Mouse (Mus musculus) gastrocnemius, postnatal 10 days (tissue): ENCODE data around the gene Rora. TPM values are rescaled to one million over a fixed set of nuclear protein-coding genes. Genes with fewer than 3 reads are reported as not detected.

Experiments used
- DNase-seq: peaks from one replicate; pipeline ENCODE4 v3.0.0; 2021; ENCODE audit warnings: mixed read lengths
- total RNA-seq, 2 experiments: library from RNA; stranded (reverse); gene quantifications; 2 replicates each; pipeline ENCODE4 v1.2.3; 2021

Gene Rora
- total RNA-seq, 2 experiments from 2014 or later: 56.0 to 63.5 TPM

DNA sequence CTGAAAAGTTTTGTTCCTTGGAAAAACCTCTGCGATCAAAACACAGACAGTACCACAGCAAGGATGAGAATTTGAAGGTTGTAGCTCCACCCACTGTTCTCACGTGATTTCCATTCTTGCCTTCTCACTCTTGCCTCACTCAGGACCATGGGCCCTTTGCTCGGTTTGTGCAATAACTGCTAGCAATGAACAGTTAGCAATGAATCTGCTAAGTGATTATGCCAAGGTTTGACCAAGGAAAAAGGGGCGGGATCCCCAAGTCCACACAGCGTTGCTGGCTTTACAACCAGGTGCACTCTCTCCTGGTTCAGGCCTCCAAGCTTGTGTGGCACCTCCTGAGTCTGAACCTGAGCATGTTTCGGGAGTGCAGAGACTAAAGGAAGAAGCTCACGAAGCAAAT, 576.3 kb downstream of the Rora start:
- DNase-seq: no peak

DNA sequence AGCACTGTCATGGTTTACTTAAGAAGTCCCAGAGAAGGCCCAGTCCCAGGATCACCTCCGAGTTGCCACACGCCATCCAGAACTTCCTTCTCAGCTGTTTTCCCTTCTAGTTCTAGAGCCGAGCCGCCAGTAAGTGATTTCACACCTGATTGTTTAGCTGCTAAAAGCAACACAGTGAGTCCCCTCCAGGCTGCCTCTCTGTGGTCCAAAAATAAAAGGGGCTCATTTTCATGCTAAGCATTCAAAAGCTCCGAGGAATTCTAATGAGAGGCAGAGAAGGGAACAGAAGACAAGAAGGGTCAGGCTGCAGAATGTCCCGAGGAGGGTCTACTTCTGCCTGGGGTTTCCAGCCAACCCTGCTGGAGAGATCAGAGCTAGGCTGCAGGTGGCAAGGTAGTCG, 580.9 kb downstream of the Rora start:
- DNase-seq: no peak

DNA sequence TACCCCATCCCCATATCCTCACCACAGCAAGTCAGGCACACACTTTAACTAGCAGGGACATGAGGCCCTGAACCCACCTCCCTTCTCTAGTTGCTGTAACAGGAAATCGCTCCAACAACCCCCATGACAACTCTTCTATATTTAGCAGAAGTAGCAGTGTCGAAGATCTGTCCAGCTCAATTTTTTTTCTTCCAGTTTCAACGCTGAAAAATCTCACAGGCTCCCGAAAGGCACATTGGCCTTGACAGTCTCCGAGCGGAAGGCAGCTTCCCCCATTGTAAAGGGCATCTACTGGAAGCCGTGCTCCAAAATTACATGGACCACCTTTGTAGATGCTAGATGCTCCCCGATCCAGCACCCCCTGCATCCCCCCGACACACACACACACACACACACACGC, 583.7 kb downstream of the Rora start:
- no peak for DNase-seq

DNA sequence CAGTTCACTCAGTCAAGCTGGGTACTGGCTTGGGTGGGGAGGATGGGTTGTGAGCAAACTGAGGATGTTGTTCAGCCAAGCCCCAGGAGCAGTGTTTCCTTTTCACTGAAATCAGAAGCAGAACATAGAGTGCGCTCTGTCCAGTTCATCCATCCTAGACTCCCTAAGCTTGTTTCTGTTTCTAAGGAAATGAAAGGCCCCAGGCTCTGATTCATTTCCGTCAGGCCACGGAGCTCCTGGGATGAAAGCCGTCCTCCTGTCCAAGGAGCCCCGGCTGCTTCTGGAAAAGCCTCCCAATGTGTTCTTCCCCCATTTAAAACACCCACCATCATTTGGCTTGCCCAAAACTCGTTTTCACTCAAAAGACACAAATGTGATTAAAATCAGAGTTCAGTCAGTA, 589.0 kb downstream of the Rora start:
- no peak for DNase-seq

DNA sequence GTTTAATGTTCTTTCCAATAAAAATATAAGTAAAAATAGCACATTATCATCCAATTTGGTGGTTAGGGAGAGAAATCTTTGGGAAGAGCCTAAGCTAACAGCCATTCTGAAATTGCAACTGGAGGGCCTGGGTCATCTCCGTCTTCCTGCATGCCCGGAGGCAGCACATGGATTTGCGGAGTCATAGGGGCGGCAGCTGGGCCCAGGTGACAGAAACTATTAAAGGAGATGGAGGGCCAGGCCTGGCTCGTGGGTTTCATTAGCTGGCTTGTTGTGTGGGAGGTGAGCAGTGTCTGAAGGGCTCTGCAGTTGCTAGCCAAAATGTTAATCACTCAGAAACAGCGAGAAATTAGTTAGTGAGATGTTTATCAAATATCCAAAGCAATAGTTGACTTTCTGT, 590.0 kb downstream of the Rora start:
- no peak for DNase-seq

DNA sequence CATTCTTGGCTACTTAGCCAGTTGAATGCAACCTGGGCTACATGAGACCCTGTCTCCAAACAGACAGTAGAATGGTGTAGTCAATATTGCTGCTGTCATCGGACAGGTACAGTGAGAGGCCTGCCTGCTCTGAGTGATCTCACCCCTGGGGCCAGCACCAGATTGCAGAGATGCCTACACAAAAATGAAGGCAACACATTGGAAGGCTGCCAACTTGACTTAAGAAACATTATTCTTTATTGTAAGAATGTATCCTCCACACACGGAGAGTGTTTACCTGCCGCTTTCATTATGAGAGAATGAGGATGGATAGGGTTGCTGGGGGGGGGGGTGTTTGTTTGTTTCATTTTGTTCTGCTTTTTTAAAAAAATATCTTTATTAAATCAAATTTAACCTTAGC, 592.6 kb downstream of the Rora start:
- DNase-seq: no peak

DNA sequence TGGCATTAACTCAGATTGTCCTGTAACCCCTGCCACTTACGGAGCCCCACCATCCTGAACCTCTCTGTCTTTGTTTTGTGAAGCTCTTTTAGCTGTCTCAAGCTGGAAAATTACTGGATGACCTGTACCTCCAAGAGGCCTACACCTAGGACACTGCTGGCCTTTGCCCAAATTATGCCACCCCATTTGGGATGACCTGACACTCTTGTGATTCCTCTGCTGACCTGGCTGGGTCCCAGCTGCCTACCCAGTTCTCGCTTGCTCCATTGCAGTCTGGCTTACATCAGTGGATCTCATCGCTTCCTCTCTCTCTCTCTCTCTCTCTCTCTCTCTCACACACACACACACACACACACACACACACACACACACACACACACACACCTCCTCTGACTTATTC, 596.0 kb downstream of the Rora start:
- DNase-seq: no peak

DNA sequence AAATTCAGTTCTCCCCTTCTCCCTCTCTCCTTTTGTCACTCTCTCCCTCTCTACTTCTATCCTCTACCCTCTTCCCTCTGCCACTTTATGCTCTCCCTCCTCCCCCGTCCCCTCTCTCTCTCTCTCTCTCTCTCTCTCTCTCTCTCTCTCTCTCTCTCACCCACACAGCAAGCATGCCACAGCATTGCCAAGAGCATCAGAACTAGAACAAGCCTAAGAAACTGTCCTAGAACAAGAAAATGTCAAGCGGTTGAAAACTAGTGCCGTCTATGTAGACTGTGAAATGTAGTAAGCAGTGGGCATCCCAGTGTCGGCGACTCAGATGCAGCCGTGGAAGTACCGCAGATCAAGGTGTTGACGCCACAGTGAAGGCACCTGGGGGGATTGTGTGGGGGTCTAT, 596.7 kb downstream of the Rora start:
- DNase-seq: no peak

DNA sequence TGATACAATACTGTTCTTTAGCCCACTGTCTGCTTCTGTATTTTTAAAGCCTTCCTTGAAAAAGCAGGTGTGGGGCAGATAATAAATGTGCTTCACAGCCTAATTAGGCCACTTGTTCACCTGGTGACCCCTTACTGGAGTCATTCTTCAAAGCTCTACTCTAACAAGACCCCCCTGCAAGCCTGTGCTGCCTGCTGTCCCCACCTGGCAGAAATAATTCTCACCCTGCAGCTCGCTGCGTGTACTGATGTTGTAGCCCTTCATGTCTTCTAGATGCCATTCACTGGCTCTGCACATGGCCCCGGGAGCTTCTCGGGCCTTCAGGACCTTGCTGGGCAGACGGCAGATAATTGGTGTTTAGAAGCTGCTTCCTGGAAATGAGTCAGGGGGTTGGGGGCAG, 604.9 kb downstream of the Rora start:
- DNase-seq: no peak

DNA sequence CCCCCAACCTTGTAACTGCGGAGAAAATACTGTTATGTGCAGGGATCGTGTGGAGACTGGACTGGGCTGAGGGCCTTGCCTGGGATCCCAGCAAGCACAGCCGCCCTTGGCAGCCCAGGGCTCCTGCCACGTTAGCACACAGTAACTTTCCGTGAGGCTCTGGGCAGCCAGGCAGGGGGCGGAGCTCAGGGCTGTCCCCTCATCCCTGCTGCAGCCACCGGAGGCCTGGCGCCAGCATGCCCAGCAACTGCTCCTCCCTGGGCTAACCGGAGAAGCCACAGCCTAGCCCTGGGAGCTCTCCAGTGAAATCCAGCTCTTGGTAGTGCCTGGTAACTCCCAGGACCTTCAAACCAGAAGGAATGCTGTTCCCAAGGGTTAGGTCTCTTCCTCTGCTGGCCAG, 605.8 kb downstream of the Rora start:
- DNase-seq: peak; percentile 82

DNA sequence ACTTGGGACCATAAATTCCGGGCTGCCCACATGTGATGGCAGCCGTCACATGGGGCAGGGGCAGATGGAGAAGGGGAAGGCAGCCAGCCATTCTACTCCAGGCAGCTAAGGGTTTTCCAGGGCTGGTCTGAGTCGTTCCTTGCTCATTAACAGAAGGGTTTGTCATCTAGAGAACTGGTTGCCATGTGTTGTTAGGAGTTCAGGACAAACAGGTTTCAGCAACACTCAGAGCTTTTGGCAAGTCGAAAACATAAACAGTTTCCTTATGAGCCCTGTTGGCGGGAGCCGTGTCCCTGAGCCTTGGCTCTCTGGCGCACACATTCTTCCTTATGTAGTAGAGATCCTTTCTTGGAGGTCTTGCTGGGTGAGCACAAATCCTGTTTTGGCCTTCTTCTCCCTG, 611.6 kb downstream of the Rora start:
- no peak for DNase-seq

DNA sequence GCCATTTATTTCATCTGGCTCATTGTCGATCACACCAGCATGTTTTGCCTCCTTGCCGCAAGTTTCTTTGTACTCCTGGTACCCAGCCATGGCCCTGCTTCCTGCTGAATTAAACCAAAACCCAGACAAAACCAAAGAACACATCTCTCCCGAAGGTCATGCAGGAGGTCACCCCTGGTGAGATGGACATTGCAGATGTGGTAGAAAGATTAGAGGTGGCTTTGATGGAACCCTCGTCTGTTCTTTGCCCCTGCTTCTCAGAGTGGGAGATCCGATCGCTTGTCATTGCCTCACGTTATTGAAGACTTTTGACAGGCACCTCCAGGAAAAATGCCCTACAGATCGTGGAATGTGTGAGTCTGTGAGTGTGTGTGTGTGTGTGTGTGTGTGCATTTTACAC, 616.8 kb downstream of the Rora start:
- DNase-seq: no peak

DNA sequence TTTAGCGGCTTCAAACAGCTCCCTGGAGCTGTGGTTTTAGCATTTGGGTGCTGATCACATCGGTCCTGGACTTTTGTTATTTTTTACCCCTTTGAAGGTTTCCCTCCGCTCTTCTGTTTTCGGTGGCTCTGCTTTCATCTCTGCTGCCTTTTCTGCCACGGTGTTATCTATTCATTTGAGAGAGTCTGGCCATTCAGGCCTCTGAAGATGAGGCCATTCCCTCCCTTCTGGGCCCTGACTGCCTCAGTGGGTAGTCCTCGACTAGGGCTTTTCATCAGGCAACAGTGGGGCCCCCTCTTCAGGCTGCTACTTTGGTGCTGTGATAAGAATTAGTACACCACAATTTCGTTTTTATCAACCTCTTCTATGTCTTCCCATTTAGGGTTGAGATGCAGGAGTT, 617.3 kb downstream of the Rora start:
- DNase-seq: no peak

DNA sequence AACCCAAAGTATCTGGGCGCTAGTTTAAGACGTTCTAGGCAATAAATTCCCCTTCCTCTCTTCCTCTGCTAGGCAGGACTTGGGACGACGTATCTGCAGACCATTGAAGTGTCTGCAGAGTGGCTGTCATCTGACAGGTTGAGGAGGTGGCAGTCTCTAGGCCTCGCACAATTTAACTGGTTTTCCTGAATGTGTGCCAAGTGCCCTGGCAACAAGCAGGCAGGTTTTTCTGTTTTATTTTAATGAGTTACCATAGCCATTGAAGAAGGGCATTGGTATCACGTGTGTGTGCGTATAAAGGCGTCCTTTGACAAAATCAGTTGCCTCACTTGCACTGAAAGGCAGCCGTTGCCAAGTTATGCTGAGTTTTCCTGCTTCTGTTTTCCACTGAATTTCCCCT, 619.3 kb downstream of the Rora start:
- no peak for DNase-seq

DNA sequence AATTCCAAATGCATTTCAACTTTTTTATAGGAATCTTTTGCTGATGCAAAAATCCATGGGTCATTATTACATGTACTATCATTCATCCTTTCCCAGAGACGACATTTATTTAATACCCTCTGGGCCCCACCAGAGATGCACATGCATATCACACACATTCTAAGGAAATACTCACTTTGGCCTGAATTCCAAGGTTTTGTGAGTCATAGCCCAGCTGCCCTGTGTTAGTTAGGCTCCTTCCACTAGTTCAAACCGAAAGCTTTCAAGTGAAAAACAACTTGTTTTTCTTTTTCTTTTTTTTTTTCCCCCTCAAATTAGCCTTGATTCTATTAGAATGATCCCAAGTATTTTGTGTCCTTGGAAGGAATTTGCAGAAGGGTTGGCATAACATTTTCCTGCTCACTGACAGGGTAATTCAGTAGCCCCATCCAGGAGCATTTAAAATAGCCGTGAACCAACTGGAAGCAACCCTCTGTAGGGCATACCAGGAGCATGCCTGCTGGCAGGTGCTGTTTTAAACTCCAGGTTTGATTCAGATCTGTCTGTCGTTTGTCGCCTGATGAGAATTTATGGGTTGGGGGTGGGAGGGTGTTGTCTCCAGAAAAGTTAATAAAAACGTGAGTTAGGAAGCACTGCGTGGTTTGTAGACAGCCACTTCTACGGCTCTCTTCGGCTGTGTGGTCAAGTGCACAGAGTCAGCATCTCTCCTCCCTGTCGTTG, 621.3 kb downstream of the Rora start:
- no peak for DNase-seq

DNA sequence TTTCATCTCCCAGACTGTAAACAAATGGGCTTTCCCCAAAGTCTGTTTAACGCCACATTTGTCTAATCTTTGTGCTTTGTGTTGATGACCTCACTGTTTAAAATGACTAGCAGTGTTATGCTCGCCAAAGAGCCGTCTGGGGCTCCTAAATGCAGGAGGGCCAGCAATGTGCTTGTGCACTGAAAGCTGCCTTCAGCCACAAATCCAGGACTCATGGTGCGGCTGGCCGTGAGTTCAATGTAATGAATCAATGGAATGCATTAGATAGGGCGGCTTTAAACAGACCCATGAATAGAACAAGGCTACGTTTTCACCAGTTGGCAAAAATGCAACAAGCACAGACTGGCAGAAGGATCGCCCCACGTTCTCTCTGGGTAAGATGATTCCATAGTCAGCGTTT, 623.7 kb downstream of the Rora start:
- no peak for DNase-seq

DNA sequence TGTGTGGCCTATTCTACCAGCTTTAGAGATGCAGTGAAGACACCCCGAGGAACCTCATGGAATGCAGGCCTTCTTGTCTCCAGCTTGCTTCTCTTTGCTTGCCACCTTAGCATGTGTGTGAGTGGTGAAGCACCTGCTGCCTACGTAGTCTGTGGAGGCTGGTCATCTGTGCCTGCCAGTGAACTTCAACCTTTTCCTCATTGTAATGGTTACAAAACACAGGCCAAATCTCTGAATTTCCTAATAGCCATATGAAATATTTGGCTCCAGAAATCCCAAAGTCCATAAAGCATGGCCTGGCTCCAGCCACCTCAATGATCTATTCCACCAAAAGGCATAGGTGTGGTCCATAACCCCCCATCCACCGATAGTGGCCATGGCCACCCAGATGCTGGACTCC, 631.4 kb downstream of the Rora start:
- no peak for DNase-seq

DNA sequence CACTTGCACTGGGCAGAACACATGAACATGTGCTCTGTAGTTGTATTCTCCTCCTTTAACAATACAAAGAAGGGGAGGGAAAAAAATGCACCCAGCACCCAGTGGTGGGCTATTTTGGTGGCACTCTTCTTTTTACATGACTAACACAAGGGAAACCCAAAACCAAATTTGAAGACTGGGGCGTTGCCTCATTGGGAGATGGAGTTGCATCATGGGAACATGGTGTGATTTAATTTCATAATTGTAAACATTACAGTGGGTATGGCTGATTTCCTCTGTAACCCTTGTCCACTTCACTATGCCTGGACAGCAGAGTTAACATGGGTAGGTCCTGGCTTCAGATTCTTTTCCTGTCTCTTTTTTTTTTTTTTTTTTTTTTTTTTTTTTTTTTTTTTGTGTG, 634.5 kb downstream of the Rora start:
- no peak for DNase-seq

DNA sequence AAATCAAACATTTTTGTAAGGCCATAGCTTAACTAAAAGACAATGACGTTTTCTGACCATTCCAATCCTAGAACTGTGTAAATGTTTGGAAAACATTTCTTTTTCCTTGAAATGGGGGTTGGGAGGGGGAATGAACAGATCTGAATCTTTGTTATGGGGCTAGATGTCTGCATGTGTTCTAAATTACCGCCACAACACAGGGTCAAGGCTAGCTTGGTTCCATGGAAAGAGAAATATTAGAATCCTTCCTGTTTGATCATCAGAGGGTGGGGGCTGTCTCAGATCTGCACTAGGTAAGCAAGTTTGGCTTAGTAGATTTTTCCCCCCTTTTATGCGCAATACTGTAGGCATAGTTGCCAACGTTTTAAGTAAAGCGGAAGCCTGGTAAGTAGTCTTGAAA, 635.0 kb downstream of the Rora start:
- no peak for DNase-seq

DNA sequence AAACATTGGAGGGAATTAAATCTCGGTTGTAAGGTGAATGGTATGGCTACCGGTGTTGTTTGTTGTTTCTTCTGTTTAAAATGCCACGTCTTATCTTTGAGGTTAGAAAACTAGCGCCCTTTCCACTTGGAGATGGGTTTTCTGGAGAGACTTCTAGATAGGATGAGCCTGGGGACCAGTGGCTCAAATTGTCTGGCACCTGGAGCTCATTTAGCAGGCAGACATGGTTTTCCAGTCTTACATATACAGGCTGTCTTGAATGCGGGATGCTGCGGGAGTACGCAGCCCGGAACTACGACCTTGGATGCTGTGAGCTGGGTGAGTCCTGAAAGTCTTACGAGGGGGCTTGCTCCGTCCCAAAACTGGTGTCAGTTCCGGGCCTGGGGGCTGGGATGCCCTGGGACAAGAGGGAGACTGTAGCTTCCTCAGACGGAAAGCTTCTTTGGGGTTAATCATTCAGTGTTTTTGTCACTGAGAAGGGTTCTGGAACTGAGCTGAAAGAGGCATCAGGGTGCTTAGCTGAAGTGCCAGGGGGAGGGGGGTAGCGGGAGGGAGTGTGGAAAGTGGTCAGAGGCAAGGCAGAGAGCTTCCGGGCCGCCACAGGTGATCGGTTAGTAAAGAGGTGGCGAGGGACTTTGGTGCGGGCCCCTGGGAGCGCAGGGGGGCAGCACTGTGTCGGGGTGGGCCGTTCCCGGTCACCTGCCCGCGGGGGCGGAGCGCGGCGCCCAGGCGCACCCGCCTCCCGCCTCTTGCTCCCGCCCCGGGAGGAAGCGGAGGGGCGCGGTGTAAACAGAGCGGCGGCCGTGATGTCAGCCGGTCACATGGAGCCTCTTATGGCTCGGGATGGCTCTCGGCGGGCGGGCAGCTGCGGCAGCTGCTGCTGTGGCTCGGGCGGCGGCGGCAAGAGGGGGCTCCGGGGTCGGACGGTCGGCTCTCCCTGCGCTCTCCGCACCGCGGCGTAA, 635.8 kb downstream of the Rora start:
- DNase-seq: peak; percentile 83

DNA sequence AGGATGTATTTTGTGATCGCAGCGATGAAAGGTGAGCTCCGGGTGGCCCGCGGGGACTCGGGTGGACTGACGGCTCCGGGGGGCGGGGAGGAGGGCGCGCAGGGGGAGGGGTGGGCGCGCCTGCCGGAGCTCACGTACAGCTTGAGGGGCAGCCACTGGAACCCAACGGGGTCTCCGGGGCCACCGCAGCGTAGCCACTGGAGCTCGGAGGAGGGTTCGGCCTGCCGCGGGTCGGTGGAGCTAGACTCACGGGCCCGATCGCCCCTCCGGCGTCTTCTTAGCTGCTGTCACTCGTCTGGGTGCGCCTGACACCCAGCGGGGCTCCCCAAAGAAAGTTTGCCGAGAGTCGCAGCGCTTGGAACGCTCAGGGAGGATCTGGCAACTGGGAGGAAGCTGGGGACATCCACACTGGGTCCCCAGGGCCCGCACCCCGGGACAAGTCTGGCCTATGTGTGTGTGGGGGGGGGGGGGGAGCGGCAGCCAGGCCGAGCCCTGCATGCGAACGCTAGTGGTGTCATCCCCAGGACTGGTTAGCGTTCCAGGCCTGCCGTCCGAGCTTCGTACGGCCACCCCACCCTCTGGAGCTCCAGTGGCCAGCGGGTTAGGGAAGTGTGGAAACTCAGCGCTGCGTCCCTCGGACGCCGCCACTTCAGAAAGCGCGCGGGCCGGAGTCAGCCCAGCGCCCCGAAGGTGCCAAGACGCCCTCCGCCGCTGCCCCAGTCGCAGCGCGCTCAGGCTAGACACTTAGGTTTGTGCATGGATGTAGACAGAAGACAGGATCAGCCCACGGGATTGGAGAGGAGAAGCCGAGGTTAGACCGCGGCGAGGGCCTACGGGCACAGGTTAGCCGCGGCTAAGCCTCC, 636.7 kb downstream of the Rora start:
- peak; percentile 54 for DNase-seq

DNA sequence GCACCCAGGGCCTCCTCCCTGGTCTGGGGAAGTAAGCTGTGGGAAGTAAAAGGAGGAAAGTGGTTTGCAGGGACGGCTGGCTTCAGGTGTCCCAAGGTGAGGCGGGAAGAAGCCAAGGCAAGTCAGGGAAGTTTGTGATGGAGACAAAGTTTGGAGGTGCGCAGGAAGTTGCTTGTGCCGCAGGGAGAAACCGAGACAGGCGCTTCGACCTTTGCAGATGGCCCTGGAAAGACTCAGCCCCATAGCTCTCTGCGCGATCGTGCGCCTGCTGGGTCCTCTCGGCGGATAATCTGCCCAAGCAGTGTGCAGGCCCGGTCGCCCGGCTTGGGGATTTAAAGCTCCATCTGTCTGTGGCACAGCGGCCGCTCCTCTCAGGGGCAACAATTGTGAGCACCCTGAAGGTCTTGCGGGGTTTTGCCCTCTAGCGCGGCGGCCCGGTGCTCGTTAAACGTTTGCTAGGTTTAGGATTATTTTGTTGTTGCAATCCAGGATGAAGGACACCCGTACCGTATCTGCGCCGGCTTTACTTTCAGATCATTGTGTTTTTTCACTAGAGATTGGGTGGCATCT, 637.4 kb downstream of the Rora start:
- peak; percentile 33 for DNase-seq
